Mouse (Mus musculus): ENCODE measurements around the gene Trim7.
"Not testable (repeated sequence)": the region's sequence is repeated elsewhere in the genome, so short reads cannot be mapped to it uniquely, and the experiment has no call there.

The Trim7 gene

GRCm38 (mm10) chr11:48801831-48802772, 23.8 kb upstream of the Trim7 start:
- no peak for DNase-seq (ENCODE audit: low read depth, low spot score)

GRCm38 (mm10) chr11:48803988-48804387, 22.0 kb upstream of the Trim7 start:
- DNase-seq (ENCODE audit: low read depth, low spot score) = no peak

GRCm38 (mm10) chr11:48804922-48805321, 21.0 kb upstream of the Trim7 start:
- no peak for DNase-seq (ENCODE audit: low read depth, low spot score)

- DNase-seq (ENCODE audit: low read depth, low spot score) = no peak
Measured at GRCm38 (mm10) chr11:48806856-48807562, 18.9 kb upstream of the Trim7 start.

GRCm38 (mm10) chr11:48807563-48808303, 18.2 kb upstream of the Trim7 start:
- DNase-seq (ENCODE audit: low read depth, low spot score) = no peak

GRCm38 (mm10) chr11:48808304-48808646, 17.7 kb upstream of the Trim7 start:
- DNase-seq (ENCODE audit: low read depth, low spot score) = no peak

GRCm38 (mm10) chr11:48808737-48809433, 17.1 kb upstream of the Trim7 start:
- DNase-seq (ENCODE audit: low read depth, low spot score) = no peak

- DNase-seq (ENCODE audit: low read depth, low spot score) = no peak
Measured at GRCm38 (mm10) chr11:48809434-48809830, 16.5 kb upstream of the Trim7 start.

- DNase-seq (ENCODE audit: low read depth, low spot score) = no peak
Measured at GRCm38 (mm10) chr11:48810142-48810541, 15.8 kb upstream of the Trim7 start.

GRCm38 (mm10) chr11:48813782-48814181, 12.2 kb upstream of the Trim7 start:
- DNase-seq (ENCODE audit: low read depth, low spot score) = no peak

GRCm38 (mm10) chr11:48815851-48816250, 10.1 kb upstream of the Trim7 start:
- no peak for DNase-seq (ENCODE audit: low read depth, low spot score)

- no peak for DNase-seq (ENCODE audit: low read depth, low spot score)
Measured at GRCm38 (mm10) chr11:48816281-48816781, 9.6 kb upstream of the Trim7 start.

- DNase-seq (ENCODE audit: low read depth, low spot score) = peak; percentile 97
Measured at GRCm38 (mm10) chr11:48816800-48817665, 8.9 kb upstream of the Trim7 start, which contains the start of gene Trim41. Gene Trim41 (minus strand): TSS chr11:48817353.

GRCm38 (mm10) chr11:48817794-48818193, 8.1 kb upstream of the Trim7 start:
- no peak for DNase-seq (ENCODE audit: low read depth, low spot score)

- DNase-seq (ENCODE audit: low read depth, low spot score) = peak; percentile 97
Measured at GRCm38 (mm10) chr11:48818346-48818745, 7.6 kb upstream of the Trim7 start.

GRCm38 (mm10) chr11:48819614-48820307, 6.2 kb upstream of the Trim7 start:
- DNase-seq (ENCODE audit: low read depth, low spot score) = no peak

- no peak for DNase-seq (ENCODE audit: low read depth, low spot score)
Measured at GRCm38 (mm10) chr11:48820308-48820674, 5.6 kb upstream of the Trim7 start.

GRCm38 (mm10) chr11:48821299-48821698, 4.6 kb upstream of the Trim7 start:
- not testable (repeated sequence) for DNase-seq (ENCODE audit: low read depth, low spot score)

- DNase-seq (ENCODE audit: low read depth, low spot score) = no peak
Measured at GRCm38 (mm10) chr11:48822768-48823512, 3.0 kb upstream of the Trim7 start.
